Mouse (Mus musculus) forebrain, embryonic 12.5 days (tissue): ENCODE results near the gene Vmn2r108. TPM values are rescaled to one million over a fixed set of nuclear protein-coding genes. Genes with fewer than 3 reads are reported as not detected.
"Not testable (repeated sequence)": the region's sequence is repeated elsewhere in the genome, so short reads cannot be mapped to it uniquely, and the experiment has no call there.

ENCODE experiments used
- ATAC-seq: fragments of 200-750 bp; cut with Nextera tagmentation; 2 replicates; pipeline ENCODE4 v1.8.0; 2017; ENCODE audit warnings: moderate TSS enrichment; ENCODE audit not compliant: low FRiP score
- H3K27ac ChIP-seq: fragments of 300-500 bp; sonication (generic); 2 replicates; pipeline ENCODE4 v1.5.1; 2016; ENCODE audit warnings: mild to moderate bottlenecking
- H3K27me3 ChIP-seq: fragments of 300-500 bp; sonication (generic); 2 replicates; pipeline ENCODE4 v1.6.1; 2016; ENCODE audit warnings: mild to moderate bottlenecking
- H3K36me3 ChIP-seq: fragments of 300-500 bp; sonication (generic); replicated peaks from 2 replicates; pipeline ENCODE4 v1.6.1; 2016; ENCODE audit warnings: mild to moderate bottlenecking
- H3K4me1 ChIP-seq: fragments of 300-500 bp; sonication (generic); 2 replicates; pipeline ENCODE4 v1.6.1; 2016
- H3K4me2 ChIP-seq: fragments of 300-500 bp; sonication (generic); 2 replicates; pipeline ENCODE4 v1.6.1; 2016; ENCODE audit warnings: mild to moderate bottlenecking, moderate library complexity
- H3K4me3 ChIP-seq: fragments of 300-500 bp; sonication (generic); replicated peaks from 2 replicates; pipeline ENCODE4 v1.5.1; 2016; ENCODE audit warnings: mild to moderate bottlenecking
- H3K9ac ChIP-seq: fragments of 300-500 bp; sonication (generic); 2 replicates; pipeline ENCODE4 v1.6.1; 2016; ENCODE audit warnings: mild to moderate bottlenecking
- H3K9me3 ChIP-seq: fragments of 300-500 bp; sonication (generic); 2 replicates; pipeline ENCODE4 v1.6.1; 2016
- WGBS: fragments of 180-500 bp; shearing (Covaris S2); methylation state at CpG from one replicate; pipeline ENCODE4 v1.1.7; 2016; 5-methylcytosine and 5-hydroxymethylcytosine counted together
- polyA plus RNA-seq: library from polyadenylated mRNA; unstranded; fragments of >200 nt; fragmentation: Nextera tagmentation; extraction: Ambion mirVana; gene quantifications from 2 replicates; pipeline ENCODE4 v1.2.1, GENCODE M21; 2016

The Vmn2r108 gene
- not detected in 2 replicates for polyA plus RNA-seq

DNA sequence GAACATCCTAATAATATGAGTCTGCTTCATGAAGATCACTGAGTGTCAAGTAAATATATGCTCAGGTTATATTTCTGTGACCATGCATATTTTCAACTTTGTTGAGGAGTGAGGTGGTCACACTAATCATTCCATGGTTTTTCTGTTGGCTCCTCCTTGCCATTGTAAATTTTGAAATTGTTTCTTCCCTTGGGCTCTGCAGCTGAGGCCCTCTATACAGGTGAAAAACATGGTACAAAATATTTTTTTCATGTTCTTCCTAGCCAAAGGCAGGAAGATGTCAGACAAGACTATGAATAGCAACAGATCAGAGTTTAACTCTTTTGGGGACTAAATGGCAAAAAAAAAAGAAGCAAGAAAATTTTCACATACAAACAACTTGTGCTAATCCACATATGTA is at the start of gene Vmn2r108:
Vmn2r108 (minus strand) TSS at position 101 of the 400 bp plus-strand sequence.
- Histone ChIP-seq H3K4me3 (no peak within 1 kb of the TSS), H3K9me3 (0 out of 2 replicates have a peak, but pooled peaks cover 5% of the 10 kb centered on the region), H3K27ac (no peak within 1 kb of the TSS), H3K4me2 (no peak within 1 kb of the TSS), H3K36me3 (no peaks in the 10 kb centered on the region), H3K27me3 (no peaks in the 10 kb centered on the region), H3K9ac (no peak within 1 kb of the TSS), H3K4me1 (no peaks in the 10 kb centered on the region)
- no peak for ATAC-seq

DNA sequence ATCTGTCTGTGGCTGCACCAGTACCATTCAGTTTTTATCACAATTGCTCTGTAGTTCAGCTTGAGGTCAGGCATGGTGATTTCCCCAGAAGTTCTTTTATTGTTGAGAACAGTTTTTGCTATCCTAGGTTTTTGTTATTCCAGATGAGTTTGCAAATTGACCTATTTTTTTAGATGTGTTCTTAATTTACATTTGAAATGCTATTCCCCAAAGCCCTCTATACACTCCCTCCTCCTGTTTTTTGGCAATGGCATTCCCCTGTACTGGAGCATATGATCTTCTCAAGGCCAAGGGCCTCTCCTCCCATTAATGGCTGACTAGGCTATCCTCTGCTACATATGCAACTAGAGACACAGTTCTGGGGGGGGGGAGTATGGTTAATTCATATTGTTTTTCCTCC is 27.1 kb upstream of the Vmn2r108 start:
- H3K27me3 ChIP-seq, H3K4me1 ChIP-seq, H3K4me2 ChIP-seq, H3K36me3 ChIP-seq, ATAC-seq, H3K9ac ChIP-seq, H3K27ac ChIP-seq, H3K4me3 ChIP-seq: not testable (repeated sequence)
- H3K9me3 ChIP-seq = peaks cover 20% of the 10 kb centered on the region; the same call in 1 of the 2 replicates

DNA sequence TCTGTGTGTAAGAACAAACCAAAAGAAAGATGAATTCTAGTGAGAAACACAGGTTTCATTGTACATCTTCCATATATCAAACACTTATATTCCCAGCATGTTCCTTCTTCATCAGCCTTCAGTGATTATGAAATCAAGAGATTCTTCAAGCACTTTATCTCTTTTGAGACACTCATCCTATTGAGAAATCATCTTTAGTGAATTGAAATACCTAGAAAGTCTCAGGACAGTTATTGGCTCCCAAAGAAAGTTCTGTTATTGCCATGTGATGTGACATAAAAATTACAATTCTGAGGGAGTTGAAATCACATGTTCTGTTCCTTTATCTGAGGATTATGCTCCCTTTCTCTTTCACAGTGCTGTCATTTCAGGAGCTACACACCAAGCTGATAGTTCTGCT is 16.7 kb upstream of the Vmn2r108 start, which contains the start of gene Vmn1r225:
Vmn1r225 (plus strand) TSS at position 301 of the 400 bp plus-strand sequence.
- ATAC-seq = no peak

DNA sequence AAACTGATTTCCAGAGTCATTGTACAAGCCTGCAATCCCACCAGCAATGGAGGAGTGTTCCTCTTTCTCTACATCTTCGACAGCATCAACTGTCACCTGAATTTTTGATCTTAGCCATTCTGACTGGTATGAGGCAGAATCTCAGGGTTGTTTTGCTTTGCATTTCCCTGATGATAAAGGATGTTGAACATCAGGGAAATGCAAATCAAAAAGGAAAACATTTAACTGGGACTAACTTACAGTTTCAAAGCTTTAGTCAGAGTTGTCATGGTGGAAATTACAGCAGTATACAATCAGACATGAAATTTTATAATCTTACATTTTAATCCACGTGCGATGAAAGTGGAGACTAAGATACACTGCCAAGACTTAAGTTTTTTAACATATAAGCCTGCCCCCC is 7.8 kb downstream of the Vmn2r108 start:
- H3K27me3 ChIP-seq = no peaks in the 10 kb centered on the region
- H3K4me2 ChIP-seq = no peak overlapping the region
- no peaks in the 10 kb centered on the region; the same call in 1 of the 2 replicates for H3K9me3 ChIP-seq
- H3K36me3 ChIP-seq = no peaks in the 10 kb centered on the region
- H3K4me3 ChIP-seq = no peak overlapping the region
- WGBS = 77% methylated on average over 3 of the region's 3 CpGs
- H3K9ac ChIP-seq = no peak overlapping the region
- no peak overlapping the region for H3K27ac ChIP-seq
- H3K4me1 ChIP-seq = no peaks in the 10 kb centered on the region
- ATAC-seq = no peak

More for the DNA sequence above, 16.7 kb upstream of the Vmn2r108 start, which contains the start of gene Vmn1r225:
- H3K4me2 ChIP-seq = no peak within 1 kb of the TSS
- no peak within 1 kb of the TSS for H3K9ac ChIP-seq
- H3K36me3 ChIP-seq = no peaks in the 10 kb centered on the region
- no peak within 1 kb of the TSS for H3K4me3 ChIP-seq
- 0 out of 2 replicates have a peak, but pooled peaks cover 7% of the 10 kb centered on the region for H3K9me3 ChIP-seq
- H3K27ac ChIP-seq = no peak within 1 kb of the TSS
- H3K4me1 ChIP-seq = no peaks in the 10 kb centered on the region
- no peaks in the 10 kb centered on the region for H3K27me3 ChIP-seq

DNA sequence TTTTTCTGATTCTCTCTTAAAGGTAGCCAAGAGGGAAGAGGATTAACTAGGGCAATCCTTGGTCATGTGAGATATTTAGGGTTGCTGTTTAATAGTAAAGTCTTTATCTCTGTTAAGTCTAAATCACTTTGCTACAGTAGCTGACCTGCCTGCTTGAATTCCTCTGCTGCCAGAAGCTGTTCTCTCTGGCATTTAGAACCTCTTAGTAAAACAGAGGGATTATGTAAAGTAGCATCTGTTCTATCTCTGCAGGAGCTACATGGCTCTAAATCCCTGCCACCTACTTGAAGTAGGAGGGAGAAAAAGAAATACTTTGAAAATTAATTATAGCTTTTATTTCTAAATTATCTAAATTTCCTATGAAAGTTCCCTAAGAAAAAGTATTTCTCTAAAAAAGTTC is 41.9 kb downstream of the Vmn2r108 start:
- ATAC-seq = no peak
- Histone ChIP-seq H3K4me2 (no peak overlapping the region), H3K9me3 (peaks cover 28% of the 10 kb centered on the region), H3K27me3 (no peaks in the 10 kb centered on the region), H3K9ac (no peak overlapping the region), H3K4me1 (no peaks in the 10 kb centered on the region), H3K27ac (no peak overlapping the region), H3K4me3 (no peak overlapping the region), H3K36me3 (no peaks in the 10 kb centered on the region)

DNA sequence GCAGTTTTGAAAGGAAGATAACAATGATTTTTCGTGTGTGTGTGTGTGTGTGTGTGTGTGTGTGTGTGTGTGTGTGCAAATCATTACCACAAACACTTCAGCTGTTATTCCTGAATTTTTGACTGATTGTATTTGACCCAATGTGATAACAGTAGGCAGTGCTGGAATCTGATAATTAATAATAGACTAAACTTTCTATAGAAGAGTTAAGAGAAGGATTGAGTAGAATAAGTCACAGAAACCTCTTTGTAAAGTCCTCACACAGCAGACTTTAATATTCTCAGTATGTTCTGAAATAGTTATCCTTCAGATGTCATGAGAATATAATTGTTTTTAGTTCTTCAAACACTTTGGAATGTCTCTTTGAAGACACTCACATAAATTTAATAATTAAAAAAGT is 67.3 kb downstream of the Vmn2r108 start, which contains the start of gene Vmn1r224:
Vmn1r224 (plus strand) TSS at position 301 of the 400 bp plus-strand sequence.
- ATAC-seq = no peak
- H3K36me3 ChIP-seq = no peaks in the 10 kb centered on the region
- no peaks in the 10 kb centered on the region for H3K27me3 ChIP-seq
- no peak within 1 kb of the TSS for H3K27ac ChIP-seq
- no peaks in the 10 kb centered on the region for H3K4me1 ChIP-seq
- H3K9me3 ChIP-seq = peaks cover 28% of the 10 kb centered on the region; the same call in 1 of the 2 replicates
- no peak within 1 kb of the TSS for H3K4me2 ChIP-seq
- WGBS = 47% methylated on average over 1 of the region's 1 CpGs
- H3K4me3 ChIP-seq = no peak within 1 kb of the TSS
- H3K9ac ChIP-seq = no peak within 1 kb of the TSS

Other genes starting within 250 kb of the Vmn2r108 start
- not detected in 2 replicates for gene Vmn2r105, start 246.3 kb downstream of the Vmn2r108 start, polyA plus RNA-seq
- gene Vmn2r106, start 195.8 kb downstream of the Vmn2r108 start, polyA plus RNA-seq = not detected in 2 replicates
- not detected in 2 replicates for gene Vmn2r107, start 136.1 kb downstream of the Vmn2r108 start, polyA plus RNA-seq
- not detected in 2 replicates for gene Vmn1r224, start 67.2 kb downstream of the Vmn2r108 start, polyA plus RNA-seq
- not detected in 2 replicates for gene Vmn1r225, start 16.8 kb upstream of the Vmn2r108 start, polyA plus RNA-seq
- not detected in 2 replicates for gene Vmn2r109, start 83.4 kb upstream of the Vmn2r108 start, polyA plus RNA-seq
- 0.06 and 0.14 TPM in 2 replicates for gene Vmn2r110, start 115.1 kb upstream of the Vmn2r108 start, polyA plus RNA-seq
- gene Fpr-rs3, start 143.5 kb upstream of the Vmn2r108 start, polyA plus RNA-seq = not detected in 2 replicates
- not detected in 2 replicates for gene Vmn1r226, start 201.5 kb upstream of the Vmn2r108 start, polyA plus RNA-seq
- gene Vmn1r227, start 248.5 kb upstream of the Vmn2r108 start, polyA plus RNA-seq = not detected in 2 replicates